Mouse (Mus musculus): ENCODE measurements around the gene Itprip. TPM values are rescaled to one million over a fixed set of nuclear protein-coding genes. Genes with fewer than 3 reads are reported as not detected.

Itprip gene
- polyA plus RNA-seq (2015; fragmentation: Nextera tagmentation; extraction: Ambion mirVana) = 18.7 and 20.1 TPM in 2 replicates

DNA sequence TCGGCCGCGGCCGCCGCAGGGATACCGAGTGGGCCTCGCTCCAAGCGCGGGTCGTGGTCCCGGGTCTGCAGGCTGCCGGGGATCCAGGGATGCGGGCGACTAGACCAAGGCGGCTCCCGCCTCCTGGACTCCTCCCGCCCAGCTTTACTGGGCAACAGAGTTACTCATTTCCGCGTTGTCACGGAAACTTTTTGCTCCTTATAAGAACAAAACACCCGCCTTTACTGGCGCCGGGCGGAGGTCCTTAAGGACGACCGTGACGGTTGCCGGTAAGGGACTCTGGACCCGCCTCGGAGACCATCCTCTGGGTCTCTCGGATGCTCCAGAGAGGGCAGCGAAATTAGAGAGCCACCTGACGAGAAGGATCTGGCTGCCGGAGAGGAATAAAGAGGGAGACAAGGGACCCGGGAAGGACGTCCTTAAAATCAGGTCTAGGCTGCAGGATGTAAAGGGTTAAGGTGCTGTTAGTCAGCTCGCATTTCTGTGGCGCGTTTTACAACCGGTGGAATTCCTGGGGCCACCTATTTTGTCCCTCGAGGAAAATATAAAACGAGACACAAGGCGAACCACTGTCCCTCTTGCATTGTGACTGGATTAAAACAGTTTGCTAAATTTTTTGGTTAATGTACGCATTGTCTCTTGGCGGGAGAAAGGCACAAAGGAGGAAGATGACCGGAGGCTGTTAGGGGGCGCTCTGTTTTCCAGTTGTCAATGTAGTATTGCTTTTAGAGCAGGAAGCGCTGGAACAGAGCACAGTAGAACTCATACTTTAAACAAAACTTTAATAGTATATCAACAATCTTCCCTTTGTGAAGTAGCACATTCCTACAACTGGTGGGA, at the start of gene Itprip, which contains the start of gene Cfap43:
Itprip (minus strand) TSS at position 174 of the 840 bp plus-strand sequence.
Cfap43 (minus strand) TSS at position 162 of the 840 bp plus-strand sequence.
- Histone ChIP-seq H3K27me3 (ENCODE audit: control insufficient read depth, insufficient read depth, low read length) (no peaks in the 10 kb centered on the region), H3K4me2 (ENCODE audit: low read depth, low read length) (peak within 1 kb of the TSS; percentile 79), H3K4me1 (ENCODE audit: control insufficient read depth, insufficient read depth, low read length) (peaks cover 29% of the 10 kb centered on the region), H3K36me3 (ENCODE audit: control insufficient read depth, insufficient read depth, low read length) (no peaks in the 10 kb centered on the region), H3K9ac (ENCODE audit: low read length) (peak within 1 kb of the TSS; percentile 89), H3K27ac (ENCODE audit: low read length) (peak within 1 kb of the TSS; percentile 98), H3K4me3 (replicated peaks; ENCODE audit: low read length) (peak within 1 kb of the TSS; percentile 90), H3K9me3 (replicated peaks; ENCODE audit: control insufficient read depth, low read length) (no peaks in the 10 kb centered on the region)
- ATAC-seq (ENCODE audit: insufficient read depth, low FRiP score) = peak; percentile 89
- WGBS = under 1% methylated on average over 48 of the region's 48 CpGs

DNA sequence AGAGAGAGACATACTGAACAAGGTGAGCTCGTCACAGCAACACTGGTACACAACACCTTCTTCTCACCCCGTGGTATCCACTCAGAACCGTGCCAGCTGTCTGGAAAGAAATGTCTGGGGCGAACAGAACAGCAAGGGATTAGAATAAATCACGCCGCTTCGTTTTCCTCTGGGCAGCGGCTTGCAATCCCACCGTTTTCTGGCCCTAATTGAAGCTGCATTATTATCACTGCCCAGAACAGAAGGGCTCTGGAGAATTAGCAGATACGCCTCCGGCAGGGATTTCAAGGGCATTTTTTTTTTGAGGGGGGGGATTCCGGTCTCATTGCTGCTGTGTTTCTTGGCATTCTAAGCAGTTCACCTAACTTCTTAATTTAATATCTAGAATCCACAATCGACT, 39.1 kb upstream of the Itprip start:
- Histone ChIP-seq H3K4me3 (replicated peaks; ENCODE audit: low read length) (no peak overlapping the region), H3K4me1 (ENCODE audit: control insufficient read depth, insufficient read depth, low read length) (no peaks in the 10 kb centered on the region), H3K36me3 (ENCODE audit: control insufficient read depth, insufficient read depth, low read length) (no peaks in the 10 kb centered on the region), H3K9me3 (replicated peaks; ENCODE audit: control insufficient read depth, low read length) (no peaks in the 10 kb centered on the region), H3K9ac (ENCODE audit: low read length) (no peak overlapping the region), H3K27me3 (ENCODE audit: control insufficient read depth, insufficient read depth, low read length) (no peaks in the 10 kb centered on the region), H3K27ac (ENCODE audit: low read length) (no peak overlapping the region), H3K4me2 (ENCODE audit: low read depth, low read length) (no peak overlapping the region)
- no peak for ATAC-seq (ENCODE audit: insufficient read depth, low FRiP score)
- 77% methylated on average over 13 of the region's 13 CpGs for WGBS

DNA sequence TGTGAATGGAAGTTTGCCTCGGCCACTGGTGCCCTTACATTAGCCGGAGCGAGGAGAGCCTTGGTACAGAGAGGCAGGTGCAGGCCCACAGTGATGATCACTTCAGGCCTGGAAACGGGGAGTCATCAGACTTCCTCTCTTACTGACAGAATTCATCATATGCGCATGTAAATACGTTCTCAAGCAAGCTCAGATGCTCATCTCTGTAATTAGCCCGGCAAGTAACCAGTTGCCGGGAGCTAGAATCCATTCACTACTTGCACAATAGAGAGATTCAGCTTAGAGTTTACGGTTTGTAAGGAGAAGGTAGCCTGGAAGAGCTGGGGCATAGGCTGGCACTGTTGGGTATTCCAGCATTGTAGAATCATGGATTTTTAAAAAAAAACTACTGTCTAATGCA, 34.1 kb upstream of the Itprip start:
- no peak overlapping the region for H3K27ac ChIP-seq (ENCODE audit: low read length)
- no peaks in the 10 kb centered on the region for H3K9me3 ChIP-seq (replicated peaks; ENCODE audit: control insufficient read depth, low read length)
- no peak overlapping the region for H3K4me2 ChIP-seq (ENCODE audit: low read depth, low read length)
- H3K27me3 ChIP-seq (ENCODE audit: control insufficient read depth, insufficient read depth, low read length) = no peaks in the 10 kb centered on the region
- H3K36me3 ChIP-seq (ENCODE audit: control insufficient read depth, insufficient read depth, low read length) = no peaks in the 10 kb centered on the region
- H3K4me1 ChIP-seq (ENCODE audit: control insufficient read depth, insufficient read depth, low read length) = no peaks in the 10 kb centered on the region
- WGBS = 81% methylated on average over 9 of the region's 9 CpGs
- ATAC-seq (ENCODE audit: insufficient read depth, low FRiP score) = no peak
- no peak overlapping the region for H3K4me3 ChIP-seq (replicated peaks; ENCODE audit: low read length)
- H3K9ac ChIP-seq (ENCODE audit: low read length) = no peak overlapping the region

DNA sequence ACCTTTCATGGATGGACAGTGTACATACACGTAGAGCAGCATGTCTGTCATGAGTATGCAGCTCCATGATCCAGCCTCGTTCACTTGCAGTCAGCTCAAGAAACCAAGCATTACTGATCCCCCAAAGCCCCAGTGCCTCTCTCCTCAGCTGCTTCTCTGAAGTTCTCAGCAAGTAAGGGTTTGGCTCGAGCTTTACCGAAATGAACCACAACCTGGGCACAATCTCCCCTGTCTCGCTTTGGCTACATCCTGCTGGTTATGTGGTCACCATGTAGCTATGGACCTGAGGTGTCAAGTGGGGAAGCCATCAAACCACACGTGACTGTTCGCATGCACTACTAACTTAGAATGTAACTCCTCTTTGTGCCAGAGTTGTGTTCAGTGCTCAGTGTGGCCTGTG, 31.8 kb upstream of the Itprip start:
- H3K4me2 ChIP-seq (ENCODE audit: low read depth, low read length) = no peak overlapping the region
- H3K27me3 ChIP-seq (ENCODE audit: control insufficient read depth, insufficient read depth, low read length) = no peaks in the 10 kb centered on the region
- H3K9ac ChIP-seq (ENCODE audit: low read length) = no peak overlapping the region
- no peaks in the 10 kb centered on the region for H3K36me3 ChIP-seq (ENCODE audit: control insufficient read depth, insufficient read depth, low read length)
- no peaks in the 10 kb centered on the region for H3K4me1 ChIP-seq (ENCODE audit: control insufficient read depth, insufficient read depth, low read length)
- WGBS = 88% methylated on average over 7 of the region's 7 CpGs
- ATAC-seq (ENCODE audit: insufficient read depth, low FRiP score) = no peak
- no peak overlapping the region for H3K4me3 ChIP-seq (replicated peaks; ENCODE audit: low read length)
- no peaks in the 10 kb centered on the region for H3K9me3 ChIP-seq (replicated peaks; ENCODE audit: control insufficient read depth, low read length)
- H3K27ac ChIP-seq (ENCODE audit: low read length) = no peak overlapping the region

DNA sequence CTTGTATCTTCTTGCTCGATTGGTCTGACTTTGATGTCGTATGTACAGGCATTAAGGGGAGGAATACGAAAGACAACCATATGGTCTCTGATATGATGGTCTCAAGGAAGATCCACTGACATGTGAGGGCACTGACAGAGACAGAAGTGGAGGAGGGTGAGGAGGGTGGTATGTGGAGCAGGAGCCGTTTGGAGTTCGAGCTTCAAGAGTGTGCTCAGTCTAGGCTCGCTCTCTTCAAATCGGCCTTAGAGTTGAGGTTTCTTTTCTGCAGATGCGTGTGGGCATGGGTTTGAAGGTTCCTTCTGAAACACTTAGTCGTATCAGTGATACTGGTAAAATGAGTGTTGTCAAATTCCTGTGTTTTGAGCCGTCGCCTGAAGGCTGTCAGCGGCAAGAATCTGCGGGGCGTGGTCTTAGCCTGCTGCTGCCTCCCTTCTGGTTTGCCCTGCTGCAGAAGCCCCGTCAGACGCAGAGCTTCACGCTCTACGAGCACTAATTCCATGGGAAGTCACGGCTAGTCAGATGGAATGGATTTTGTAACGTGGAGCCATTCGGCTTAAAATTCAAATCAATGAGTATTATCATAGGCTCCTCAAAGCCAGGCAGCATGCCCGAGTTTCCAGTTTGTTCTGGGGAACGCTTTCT, 27.8 kb upstream of the Itprip start:
- H3K4me1 ChIP-seq (ENCODE audit: control insufficient read depth, insufficient read depth, low read length) = no peaks in the 10 kb centered on the region
- 54% methylated on average over 23 of the region's 23 CpGs for WGBS
- no peak overlapping the region for H3K4me3 ChIP-seq (replicated peaks; ENCODE audit: low read length)
- H3K27me3 ChIP-seq (ENCODE audit: control insufficient read depth, insufficient read depth, low read length) = no peaks in the 10 kb centered on the region
- ATAC-seq (ENCODE audit: insufficient read depth, low FRiP score) = no peak
- no peak overlapping the region for H3K27ac ChIP-seq (ENCODE audit: low read length)
- H3K36me3 ChIP-seq (ENCODE audit: control insufficient read depth, insufficient read depth, low read length) = no peaks in the 10 kb centered on the region
- no peaks in the 10 kb centered on the region for H3K9me3 ChIP-seq (replicated peaks; ENCODE audit: control insufficient read depth, low read length)
- H3K9ac ChIP-seq (ENCODE audit: low read length) = no peak overlapping the region
- peak overlapping the region; percentile 13; the same call in 1 of the 2 replicates for H3K4me2 ChIP-seq (ENCODE audit: low read depth, low read length)

DNA sequence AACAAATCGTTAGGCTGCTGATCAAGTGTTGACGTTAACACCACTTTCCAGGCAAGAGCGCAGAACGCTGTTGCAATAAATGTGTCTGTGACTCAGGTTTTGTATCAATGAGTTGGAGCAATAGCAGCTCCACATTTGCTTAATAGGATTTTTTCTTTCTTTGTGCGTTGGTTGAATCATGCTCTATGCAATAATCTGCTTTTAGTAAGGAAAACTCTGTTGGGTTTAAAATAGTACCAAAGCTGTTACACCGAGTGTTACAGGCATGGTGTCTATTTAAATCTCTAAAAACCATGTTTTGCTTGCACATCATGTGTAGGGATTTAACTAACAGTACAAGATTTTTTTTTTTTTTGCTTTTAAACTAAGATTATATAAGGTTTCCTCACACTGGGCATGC, 20.3 kb upstream of the Itprip start:
- Histone ChIP-seq H3K4me3 (replicated peaks; ENCODE audit: low read length) (no peak overlapping the region), H3K36me3 (ENCODE audit: control insufficient read depth, insufficient read depth, low read length) (no peaks in the 10 kb centered on the region), H3K9me3 (replicated peaks; ENCODE audit: control insufficient read depth, low read length) (no peaks in the 10 kb centered on the region), H3K4me1 (ENCODE audit: control insufficient read depth, insufficient read depth, low read length) (peaks cover 8% of the 10 kb centered on the region), H3K4me2 (ENCODE audit: low read depth, low read length) (no peak overlapping the region), H3K27me3 (ENCODE audit: control insufficient read depth, insufficient read depth, low read length) (peaks cover 8% of the 10 kb centered on the region; the same call in 1 of the 2 replicates), H3K27ac (ENCODE audit: low read length) (no peak overlapping the region), H3K9ac (ENCODE audit: low read length) (no peak overlapping the region)
- ATAC-seq (ENCODE audit: insufficient read depth, low FRiP score) = no peak
- 76% methylated on average over 6 of the region's 6 CpGs for WGBS

DNA sequence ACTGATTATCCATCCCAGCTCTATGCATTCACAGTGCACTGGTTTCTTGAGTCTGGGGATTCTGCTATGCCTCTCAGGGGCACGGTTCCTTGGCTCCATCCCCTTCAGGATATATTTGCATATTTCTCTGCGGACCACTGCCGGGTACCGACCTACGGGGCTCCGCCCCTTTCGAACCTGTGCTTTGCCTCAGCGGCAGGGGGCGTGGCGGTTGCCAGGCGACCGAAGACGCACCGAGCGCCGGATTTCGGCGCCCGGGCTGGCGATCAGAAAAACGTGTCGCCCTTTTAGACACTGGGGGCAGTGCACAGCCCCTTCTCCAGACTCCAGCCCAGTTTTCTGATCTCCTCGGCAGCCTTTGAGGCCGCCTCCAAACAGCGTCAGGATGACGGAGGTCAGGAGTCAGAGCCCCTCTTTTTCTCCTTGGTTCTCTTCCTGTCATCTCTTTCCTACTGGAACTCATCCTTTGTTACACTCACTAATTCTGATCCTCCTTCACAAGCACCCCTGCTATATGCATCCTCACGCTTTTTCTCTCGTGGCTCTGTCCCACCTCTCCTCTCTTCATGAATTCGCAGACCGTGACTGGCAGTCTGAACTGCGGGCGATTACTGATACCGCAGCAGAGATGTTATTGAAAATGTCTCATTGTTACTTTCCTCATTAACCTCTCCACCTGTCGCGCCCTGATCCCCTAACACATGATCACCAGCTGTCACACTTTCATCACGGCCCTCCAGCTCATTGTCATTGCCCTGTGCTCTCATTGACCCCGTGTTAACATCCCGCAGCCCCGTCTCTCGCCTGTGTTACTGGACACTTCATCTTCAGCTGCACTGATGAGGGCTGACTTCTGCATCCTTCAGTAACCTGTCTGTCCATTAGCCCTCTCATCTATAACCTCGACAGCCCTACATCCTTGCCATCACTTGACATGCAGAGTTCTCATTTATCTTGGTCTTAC, 18.6 kb upstream of the Itprip start, which contains the start of gene Cfap58:
Cfap58 (plus strand) TSS at position 233 of the 964 bp plus-strand sequence.
- ATAC-seq (ENCODE audit: insufficient read depth, low FRiP score) = peak; percentile 85; the same call in 1 of the 2 replicates
- peak within 1 kb of the TSS; percentile 88 for H3K4me2 ChIP-seq (ENCODE audit: low read depth, low read length)
- no peaks in the 10 kb centered on the region for H3K9me3 ChIP-seq (replicated peaks; ENCODE audit: control insufficient read depth, low read length)
- peaks cover 8% of the 10 kb centered on the region; the same call in 1 of the 2 replicates for H3K27me3 ChIP-seq (ENCODE audit: control insufficient read depth, insufficient read depth, low read length)
- H3K9ac ChIP-seq (ENCODE audit: low read length) = peak within 1 kb of the TSS; percentile 40
- no peak within 1 kb of the TSS for H3K27ac ChIP-seq (ENCODE audit: low read length)
- peaks cover 8% of the 10 kb centered on the region for H3K4me1 ChIP-seq (ENCODE audit: control insufficient read depth, insufficient read depth, low read length)
- H3K36me3 ChIP-seq (ENCODE audit: control insufficient read depth, insufficient read depth, low read length) = no peaks in the 10 kb centered on the region
- peak within 1 kb of the TSS; percentile 41 for H3K4me3 ChIP-seq (replicated peaks; ENCODE audit: low read length)
- WGBS = 6% methylated on average over 41 of the region's 41 CpGs

DNA sequence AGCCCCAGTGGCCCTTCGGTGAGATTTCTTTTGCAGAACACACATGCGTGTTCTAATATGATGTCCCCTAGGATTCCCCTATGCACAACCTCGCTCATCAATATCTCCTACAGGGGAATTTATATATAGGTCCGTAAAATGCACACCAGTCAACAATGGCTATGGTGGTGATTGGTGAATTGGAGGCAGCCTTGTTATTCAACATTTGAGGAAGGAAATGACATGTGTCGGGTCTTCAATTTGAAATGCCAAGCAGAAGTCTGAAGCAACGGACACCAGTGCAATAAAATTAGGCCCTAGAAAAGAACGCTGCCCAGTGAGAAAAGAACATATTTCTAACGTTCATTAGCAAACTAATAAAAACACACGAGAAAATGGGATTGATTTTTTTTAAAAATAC, 17.8 kb upstream of the Itprip start:
- no peak overlapping the region for H3K9ac ChIP-seq (ENCODE audit: low read length)
- H3K4me3 ChIP-seq (replicated peaks; ENCODE audit: low read length) = no peak overlapping the region
- 67% methylated on average over 9 of the region's 9 CpGs for WGBS
- peak overlapping the region; percentile 88 for H3K4me2 ChIP-seq (ENCODE audit: low read depth, low read length)
- H3K27me3 ChIP-seq (ENCODE audit: control insufficient read depth, insufficient read depth, low read length) = peaks cover 8% of the 10 kb centered on the region; the same call in 1 of the 2 replicates
- ATAC-seq (ENCODE audit: insufficient read depth, low FRiP score) = no peak
- no peak overlapping the region for H3K27ac ChIP-seq (ENCODE audit: low read length)
- no peaks in the 10 kb centered on the region for H3K36me3 ChIP-seq (ENCODE audit: control insufficient read depth, insufficient read depth, low read length)
- no peaks in the 10 kb centered on the region for H3K9me3 ChIP-seq (replicated peaks; ENCODE audit: control insufficient read depth, low read length)
- H3K4me1 ChIP-seq (ENCODE audit: control insufficient read depth, insufficient read depth, low read length) = peaks cover 8% of the 10 kb centered on the region

Measured in stomach, embryonic 16.5 days (tissue).